Mouse (Mus musculus) spleen, postnatal 4 days (tissue): ENCODE results near the gene BC049352.

Experiments
- DNase-seq, 2 experiments: peaks; one replicate each; pipeline ENCODE4 v3.0.0; 2022; ENCODE audit warnings: low spot score in 2 of 2

BC049352 gene

GRCm38 (mm10) chr9:45181770-45182169 lies at the start of gene BC049352:
Gene BC049352 (plus strand): TSS chr9:45182007.
- no peak for DNase-seq

GRCm38 (mm10) chr9:45133484-45134310 lies 48.1 kb upstream of the BC049352 start:
- peak; percentile 42 to 72 for DNase-seq

GRCm38 (mm10) chr9:45136442-45137169 lies 45.2 kb upstream of the BC049352 start:
- no peak for DNase-seq

DNA sequence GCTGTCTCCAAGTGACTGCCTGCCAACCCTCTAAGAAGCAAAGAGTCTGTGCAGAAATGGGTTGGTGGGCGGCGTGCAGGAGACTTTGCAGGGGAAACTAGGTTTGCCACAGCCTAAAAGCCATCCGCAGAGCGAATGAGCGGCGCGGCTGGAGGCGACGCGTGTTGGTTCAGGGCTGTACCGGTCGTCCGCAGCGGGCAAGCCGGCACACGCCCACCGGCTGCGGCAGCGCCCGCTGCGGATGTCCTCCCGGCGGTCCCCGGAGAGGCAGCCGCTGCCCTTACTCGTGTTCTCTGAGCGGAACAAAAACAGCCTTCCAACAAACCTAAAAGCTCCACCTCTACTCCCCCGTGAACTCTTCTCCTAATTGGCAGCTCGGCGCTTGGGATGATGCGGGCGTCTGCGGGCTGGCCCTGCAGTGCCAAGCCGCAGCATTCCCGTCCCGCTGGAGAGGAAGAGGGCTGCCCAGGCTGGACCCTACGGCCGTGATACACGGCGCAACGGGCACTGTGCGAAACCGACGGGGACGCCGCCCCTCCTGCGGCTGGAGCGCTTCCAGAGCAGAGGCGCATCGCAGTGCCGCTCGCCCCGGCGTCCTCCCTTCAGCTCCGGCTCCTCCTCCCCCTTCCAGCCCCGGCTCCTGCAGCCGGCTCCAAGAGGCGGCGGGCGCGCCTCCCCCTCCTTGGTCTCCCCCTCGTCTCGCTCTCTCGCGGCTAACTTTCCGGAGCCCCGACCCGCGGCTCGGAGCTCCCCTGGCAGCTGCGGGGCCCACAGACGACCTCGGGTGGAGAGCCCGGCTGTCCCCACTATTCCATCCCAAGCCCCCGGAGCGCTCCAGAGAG lies 43.4 kb upstream of the BC049352 start, which contains the start of gene Scn4b:
Gene Scn4b, plus strand, starts transcription at position 205 of the 842 bp plus-strand sequence.
- no peak for DNase-seq

DNA sequence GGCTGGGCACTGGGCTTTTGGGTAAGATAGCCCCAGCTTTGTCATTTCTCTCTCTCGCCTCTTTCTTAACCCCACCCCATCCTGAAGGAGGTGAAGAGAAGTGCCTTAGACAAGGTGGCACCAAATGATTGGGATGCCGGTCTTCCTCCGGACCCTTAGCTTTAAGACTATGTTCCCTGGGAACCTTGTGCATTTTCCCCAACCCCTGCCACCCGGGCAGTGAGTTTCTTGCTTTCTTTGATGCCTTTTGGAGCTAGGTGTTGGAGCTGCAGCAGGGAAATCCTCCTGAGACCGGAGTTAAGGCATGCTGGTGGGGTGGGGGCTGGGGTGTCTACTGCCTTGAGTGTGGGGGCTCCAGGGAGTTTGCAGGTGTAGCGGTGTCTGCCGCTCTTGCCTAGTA lies 42.7 kb upstream of the BC049352 start:
- DNase-seq: no peak

DNA sequence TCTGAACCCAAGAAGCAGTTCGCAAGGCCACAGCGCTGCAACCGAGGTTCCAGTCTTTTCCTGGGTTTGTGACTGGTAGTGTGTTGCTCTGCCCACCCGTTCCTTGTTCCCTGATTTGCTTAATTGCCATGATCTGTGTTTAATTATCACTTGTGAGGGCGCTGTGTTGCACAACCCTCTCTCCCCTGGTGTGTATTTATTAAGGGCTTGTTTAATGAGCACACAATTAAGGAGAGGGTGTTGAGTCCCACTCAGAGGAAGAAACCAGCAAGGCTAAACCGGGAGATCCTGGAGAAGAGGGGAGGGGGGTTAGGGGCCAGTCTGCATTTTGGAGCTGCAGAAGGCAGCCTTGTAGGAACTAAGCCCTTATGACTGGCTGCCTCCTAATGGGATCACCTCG lies 40.9 kb upstream of the BC049352 start:
- DNase-seq: no peak

DNA sequence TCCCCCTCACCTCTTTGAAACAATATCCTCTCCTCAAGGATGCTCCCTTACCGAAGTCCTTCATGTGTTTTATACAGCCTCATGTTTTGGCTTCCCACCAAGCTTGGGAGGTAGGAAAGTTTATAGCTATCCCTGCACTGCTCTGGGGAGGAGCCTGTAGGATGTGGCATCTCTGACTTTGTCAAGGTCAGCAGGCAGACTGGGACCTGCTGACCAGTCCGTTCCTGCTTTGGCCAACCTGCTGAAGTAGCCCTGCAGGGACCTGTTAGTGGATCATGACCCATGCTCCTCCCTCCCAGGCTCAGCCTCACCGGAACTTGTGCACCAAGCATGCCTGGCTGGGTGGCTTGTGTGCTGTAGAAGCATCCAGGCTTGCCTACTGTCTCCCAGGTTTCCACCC lies 39.1 kb upstream of the BC049352 start:
- no peak for DNase-seq

GRCm38 (mm10) chr9:45145533-45146266 lies 36.1 kb upstream of the BC049352 start:
- DNase-seq: no peak

- DNase-seq: peak; percentile 56 to 78
These were observed 35.6 kb upstream of the BC049352 start for GRCm38 (mm10) chr9:45146267-45146597.

- DNase-seq: no peak
These were observed 30.9 kb upstream of the BC049352 start for GRCm38 (mm10) chr9:45150933-45151332.

DNA sequence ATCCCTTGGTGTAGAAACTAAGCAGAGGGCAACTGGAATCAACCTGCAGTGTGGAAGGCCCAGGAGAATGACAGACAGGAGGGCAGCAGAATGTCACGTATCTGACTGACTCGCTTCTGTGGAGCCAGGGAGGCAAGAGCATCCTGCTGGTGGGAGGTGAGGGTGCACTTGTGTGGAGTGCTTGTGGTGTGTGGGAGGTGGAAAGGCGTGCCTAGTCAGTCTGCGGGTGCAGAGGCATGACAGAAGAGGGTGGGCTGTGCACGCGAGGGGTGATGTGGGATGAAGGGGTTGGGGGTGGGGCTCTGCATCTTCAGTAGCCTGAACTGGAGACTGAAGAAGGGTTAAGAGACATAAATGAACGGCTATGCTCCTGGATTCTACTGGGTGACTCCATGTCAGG lies 28.4 kb upstream of the BC049352 start:
- no peak for DNase-seq

GRCm38 (mm10) chr9:45167903-45168302 lies 13.9 kb upstream of the BC049352 start:
- DNase-seq: no peak

GRCm38 (mm10) chr9:45170150-45170549 lies 11.7 kb upstream of the BC049352 start:
- no peak for DNase-seq

DNA sequence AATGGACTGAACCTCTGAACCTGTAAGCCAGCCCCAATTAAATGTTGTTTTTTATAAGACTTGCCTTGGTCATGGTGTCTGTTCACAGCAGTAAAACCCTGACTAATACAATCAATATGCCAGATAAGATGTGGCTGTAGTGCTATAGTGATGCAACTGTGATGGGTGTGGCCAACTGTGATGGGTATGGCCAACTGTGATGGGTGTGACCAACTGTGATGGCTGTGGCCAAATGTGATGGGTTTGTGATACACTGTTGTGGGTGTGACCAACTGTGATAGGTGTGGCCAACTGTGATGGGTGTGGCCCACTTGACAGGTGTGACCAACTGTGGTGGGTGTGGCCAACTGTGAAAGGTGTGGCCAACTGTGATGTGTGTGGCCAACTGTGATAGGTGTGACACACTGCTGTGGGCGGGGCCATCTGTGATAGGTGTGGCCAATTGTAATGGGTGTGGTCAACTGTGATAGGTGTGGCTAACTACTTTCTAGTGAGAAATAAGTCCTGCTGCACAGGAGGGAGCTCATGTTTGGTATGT lies 10.7 kb upstream of the BC049352 start:
- no peak for DNase-seq

- DNase-seq: no peak
These were observed 8.3 kb upstream of the BC049352 start for GRCm38 (mm10) chr9:45173475-45173874.

GRCm38 (mm10) chr9:45179282-45179681 lies 2.5 kb upstream of the BC049352 start:
- DNase-seq: no peak

DNA sequence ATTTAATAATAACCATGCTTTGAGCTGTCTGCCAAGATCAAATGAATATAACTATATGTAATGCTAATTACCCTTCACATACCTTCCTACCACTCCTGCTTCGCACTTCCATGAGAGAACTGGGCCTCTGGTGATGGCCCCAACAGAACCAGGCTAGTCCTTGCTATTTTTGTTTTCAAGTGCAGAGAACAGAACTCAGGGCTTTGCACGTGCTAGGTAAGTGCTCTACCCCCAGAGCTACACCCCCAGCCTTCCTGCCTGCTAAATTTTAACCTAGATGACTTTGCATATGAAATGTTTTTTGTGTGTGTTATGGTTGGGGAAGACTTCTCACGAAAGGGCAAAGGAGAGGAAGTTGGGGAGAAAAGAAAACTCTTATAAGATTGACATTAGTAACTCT lies 714 bp downstream of the BC049352 start:
- DNase-seq: no peak

DNA sequence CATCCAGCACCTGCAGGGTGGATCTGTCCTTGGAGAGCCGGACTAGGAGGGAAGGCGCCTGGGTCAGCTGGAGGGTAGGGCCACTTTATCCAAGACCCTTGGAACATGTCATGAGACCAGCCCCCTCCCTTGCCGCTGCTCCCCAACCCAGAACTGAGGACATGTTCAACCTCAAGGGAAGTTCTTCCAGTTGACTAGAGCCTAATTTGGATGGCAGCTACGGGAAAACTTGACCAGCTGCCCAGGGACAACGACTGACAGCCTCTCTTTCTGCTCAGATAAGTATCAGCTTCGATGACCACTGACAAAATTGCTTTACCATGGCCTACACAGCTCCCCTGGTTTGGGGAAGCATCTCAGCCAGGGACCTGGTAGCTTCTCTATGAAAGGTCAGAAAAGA lies 1.5 kb downstream of the BC049352 start:
- DNase-seq: no peak

- DNase-seq: no peak
These were observed 3.4 kb downstream of the BC049352 start for GRCm38 (mm10) chr9:45185250-45185649.

- no peak for DNase-seq
These were observed 7.1 kb downstream of the BC049352 start for GRCm38 (mm10) chr9:45188570-45189563.
